Mouse (Mus musculus) spleen, postnatal 10 days (tissue): Measurements from ENCODE around the gene Olfr430.
"Not testable (repeated sequence)": the region's sequence is repeated elsewhere in the genome, so short reads cannot be mapped to it uniquely, and the experiment has no call there.

ENCODE experiments used
- DNase-seq, 2 experiments: peaks; one replicate each; pipeline ENCODE4 v3.0.0; 2021 to 2022; ENCODE audit warnings: low spot score in 2 of 2

Gene Olfr430

DNA sequence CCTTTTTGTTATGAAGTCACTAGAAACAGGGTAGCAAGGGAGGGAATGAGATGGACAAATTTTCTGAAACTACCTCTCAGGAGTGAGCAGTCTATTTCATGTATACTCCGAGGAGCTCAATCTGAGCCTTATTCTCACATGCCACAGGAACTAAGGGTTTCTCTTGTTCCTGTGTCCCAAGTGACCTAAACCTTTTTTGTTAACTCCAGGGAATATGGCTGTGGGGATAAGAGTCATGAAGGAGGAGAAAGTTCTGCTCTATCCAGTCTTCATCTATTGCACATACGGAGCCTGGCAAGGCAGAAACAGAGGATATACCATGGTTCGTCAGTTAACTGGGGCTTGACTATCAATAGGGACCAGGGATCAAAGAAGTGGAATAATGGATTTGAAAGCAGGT is at the start of gene Olfr430:
Gene Olfr430, plus strand, starts transcription at position 301 of the 400 bp plus-strand sequence.
- no peak for DNase-seq

GRCm38 (mm10) chr1:174031698-174032097 is 34.7 kb upstream of the Olfr430 start, which contains the start of gene Ifi205:
Ifi205 (minus strand) TSS chr1:174031810.
- DNase-seq: no peak

DNA sequence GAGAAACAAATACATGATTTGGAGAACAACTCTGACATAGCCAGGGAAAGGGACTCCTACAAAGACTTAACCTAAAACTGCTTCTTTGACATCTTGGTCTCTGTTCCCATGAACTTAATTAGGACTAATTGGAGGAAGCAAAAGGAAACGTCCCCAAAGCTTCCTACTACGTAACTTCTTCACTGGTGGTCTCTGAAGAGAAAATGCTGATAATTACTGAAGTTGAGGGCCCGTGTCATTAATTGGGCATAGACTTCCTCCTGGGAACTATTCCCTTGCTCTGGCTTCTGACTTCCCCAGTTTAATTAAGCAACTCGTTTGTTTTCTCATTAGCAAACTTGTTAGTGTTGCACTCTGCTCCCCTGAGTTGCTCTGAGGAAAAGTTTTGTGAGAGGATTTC is 30.6 kb upstream of the Olfr430 start:
- no peak for DNase-seq

- no peak for DNase-seq
Observed at GRCm38 (mm10) chr1:174038480-174038879, 27.9 kb upstream of the Olfr430 start.

GRCm38 (mm10) chr1:174040523-174041177 is 25.8 kb upstream of the Olfr430 start, which contains the start of gene Olfr433:
Olfr433 (plus strand) TSS chr1:174040705.
- peak in 1 of 2 experiments; percentile 60 for DNase-seq

DNA sequence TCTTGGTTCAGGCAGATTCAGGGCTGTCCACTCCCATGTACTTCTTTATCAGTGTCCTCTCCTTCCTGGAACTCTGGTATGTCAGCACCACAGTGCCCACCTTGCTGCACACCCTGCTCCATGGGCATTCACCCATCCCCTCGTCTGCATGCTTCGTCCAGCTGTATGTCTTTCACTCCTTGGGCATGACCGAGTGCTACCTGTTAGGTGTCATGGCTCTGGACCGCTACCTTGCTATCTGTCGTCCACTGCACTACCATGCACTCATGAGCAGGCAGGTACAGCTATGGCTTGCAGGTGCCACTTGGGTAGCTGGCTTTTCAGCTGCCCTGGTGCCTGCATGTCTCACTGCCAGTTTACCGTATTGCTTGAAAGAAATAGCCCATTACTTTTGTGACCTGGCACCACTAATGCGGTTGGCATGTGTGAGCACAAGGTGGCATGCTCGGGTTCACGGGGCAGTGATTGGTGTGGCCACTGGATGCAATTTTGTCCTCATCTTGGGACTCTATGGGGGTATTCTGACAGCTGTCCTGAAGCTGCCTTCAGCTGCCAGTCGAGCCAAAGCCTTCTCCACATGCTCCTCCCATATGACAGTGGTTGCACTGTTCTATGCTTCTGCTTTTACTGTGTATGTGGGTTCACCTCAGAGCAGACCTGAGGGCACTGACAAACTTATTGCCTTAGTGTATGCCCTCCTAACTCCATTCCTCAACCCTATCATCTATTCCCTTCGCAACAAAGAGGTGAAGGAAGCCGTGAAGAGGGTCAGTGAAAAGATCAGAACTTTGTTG is 24.1 kb upstream of the Olfr430 start:
- not testable (repeated sequence) for DNase-seq

GRCm38 (mm10) chr1:174044431-174044830 is 22.0 kb upstream of the Olfr430 start:
- no peak for DNase-seq

DNA sequence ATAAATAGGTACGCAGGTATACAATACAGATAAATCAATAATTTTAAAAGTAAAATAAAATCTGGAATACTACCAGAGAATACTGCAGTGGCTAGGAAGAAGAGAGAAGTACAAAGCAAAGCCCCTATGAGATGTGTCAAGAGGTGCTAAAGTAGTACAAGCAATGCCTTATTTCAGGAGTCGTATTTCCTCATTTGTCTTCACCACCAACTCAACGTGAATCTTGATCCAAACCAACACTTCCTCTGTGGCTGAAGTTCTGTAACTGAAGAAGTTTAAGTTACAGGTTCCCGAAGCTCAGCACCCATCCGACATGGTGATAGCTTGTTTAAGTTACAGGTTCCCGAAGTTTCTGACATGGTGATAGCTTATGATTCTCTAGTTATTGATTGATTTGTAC is 18.2 kb upstream of the Olfr430 start:
- DNase-seq: not testable (repeated sequence)

GRCm38 (mm10) chr1:174048893-174049292 is 17.5 kb upstream of the Olfr430 start, which contains the start of gene Olfr432:
Olfr432 (plus strand) TSS chr1:174049205.
- no peak for DNase-seq

DNA sequence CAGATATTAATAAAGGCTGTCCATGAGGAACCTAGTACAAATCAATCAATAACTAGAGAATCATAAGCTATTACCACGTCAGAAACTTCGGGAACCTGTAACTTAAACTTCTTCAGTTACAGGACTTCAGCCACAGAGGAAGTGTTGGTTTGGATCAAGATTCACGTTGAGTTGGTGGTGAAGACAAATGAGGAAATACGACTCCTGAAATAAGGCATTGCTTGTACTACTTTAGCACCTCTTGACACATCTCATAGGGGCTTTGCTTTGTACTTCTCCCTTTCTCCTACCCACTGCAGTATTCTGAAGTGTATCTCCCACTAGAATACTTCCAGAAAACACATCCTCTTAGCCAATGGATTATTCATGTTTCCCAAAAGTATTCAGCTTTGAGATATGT is 17.0 kb upstream of the Olfr430 start:
- not testable (repeated sequence) for DNase-seq

DNA sequence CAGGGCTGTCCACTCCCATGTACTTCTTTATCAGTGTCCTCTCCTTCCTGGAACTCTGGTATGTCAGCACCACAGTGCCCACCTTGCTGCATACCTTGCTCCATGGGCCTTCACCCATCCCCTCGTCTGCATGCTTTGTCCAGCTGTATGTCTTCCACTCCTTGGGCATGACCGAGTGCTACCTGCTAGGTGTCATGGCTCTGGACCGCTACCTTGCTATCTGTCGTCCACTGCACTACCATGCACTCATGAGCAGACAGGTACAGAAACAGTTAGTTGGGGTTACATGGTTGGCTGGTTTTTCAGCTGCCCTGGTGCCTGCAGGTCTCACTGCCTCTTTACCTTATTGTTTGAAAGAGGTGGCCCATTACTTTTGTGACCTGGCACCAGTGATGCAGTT is 15.9 kb upstream of the Olfr430 start:
- no peak for DNase-seq

GRCm38 (mm10) chr1:174051515-174051914 is 14.9 kb upstream of the Olfr430 start:
- DNase-seq: no peak

GRCm38 (mm10) chr1:174051931-174052536 is 14.4 kb upstream of the Olfr430 start:
- DNase-seq: no peak

DNA sequence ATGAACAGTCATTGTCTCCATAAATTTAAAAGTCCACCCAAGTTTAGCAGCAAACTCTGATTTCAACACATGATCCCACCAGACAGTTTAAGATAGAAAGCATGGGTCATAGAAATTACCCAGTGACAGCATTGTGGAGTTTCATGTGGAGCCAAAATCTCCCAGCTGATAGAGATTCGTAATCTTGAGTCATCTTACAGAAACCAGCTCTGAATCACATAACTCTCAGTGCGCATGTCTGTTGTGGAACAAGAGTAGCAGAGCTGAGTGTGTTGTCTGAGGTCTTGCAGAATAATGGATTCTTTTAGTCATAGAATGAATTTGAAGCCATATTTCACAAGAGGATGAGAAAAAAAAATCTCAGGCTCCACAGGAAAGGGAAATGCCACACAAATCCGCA is 13.4 kb upstream of the Olfr430 start:
- DNase-seq: no peak

DNA sequence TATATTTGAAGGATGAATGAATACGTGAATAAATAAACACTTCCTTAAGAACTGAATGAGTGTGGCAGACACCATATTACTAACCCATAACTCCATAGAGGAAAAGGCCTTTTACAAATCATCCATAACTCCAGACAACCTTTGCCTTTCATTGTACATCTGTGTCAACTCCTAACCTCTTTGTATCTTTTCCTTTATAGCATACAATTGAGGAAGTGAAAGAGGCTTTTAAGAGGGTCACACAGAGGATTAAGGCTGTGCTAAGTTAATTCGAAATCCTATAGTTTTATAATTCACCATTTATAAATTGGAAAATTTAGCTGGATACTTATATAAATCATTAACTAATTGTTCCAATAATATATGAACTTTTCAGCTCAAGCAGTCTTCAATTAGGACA is 11.2 kb upstream of the Olfr430 start:
- no peak for DNase-seq

GRCm38 (mm10) chr1:174084031-174084430 is 17.6 kb downstream of the Olfr430 start, which contains the start of gene Olfr429:
Olfr429 (plus strand) TSS chr1:174084331.
- DNase-seq: no peak

GRCm38 (mm10) chr1:174096591-174096990 is 30.2 kb downstream of the Olfr430 start, which contains the start of gene Olfr427:
Olfr427 (plus strand) TSS chr1:174096891.
- no peak for DNase-seq

GRCm38 (mm10) chr1:174103735-174104134 is 37.3 kb downstream of the Olfr430 start:
- DNase-seq: no peak

DNA sequence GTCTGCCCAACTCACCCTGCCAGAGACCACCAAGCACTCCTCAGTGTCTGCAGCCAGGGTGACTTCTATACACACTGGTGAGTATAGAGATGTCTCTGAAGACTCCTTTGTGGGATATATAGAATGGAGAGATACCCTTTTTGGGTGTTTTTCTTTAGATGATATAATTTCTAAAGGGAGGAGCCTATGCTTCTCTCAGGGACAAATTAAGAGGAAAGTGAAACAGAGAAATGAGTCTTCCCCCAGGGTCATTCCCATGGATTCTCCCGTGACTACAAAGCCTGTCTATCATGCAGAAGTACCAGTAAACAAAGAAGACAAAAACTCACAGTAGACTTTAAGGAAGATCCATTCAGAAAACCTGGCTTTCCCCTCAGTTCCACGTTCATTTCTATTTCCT is 54.7 kb downstream of the Olfr430 start, which contains the start of gene Olfr231:
Gene Olfr231, minus strand, starts transcription at position 101 of the 400 bp plus-strand sequence.
- no peak for DNase-seq
